Mouse (Mus musculus) v-Abl transformed pro-B cells (cell line): ENCODE data around the gene Acaa1a.
"Not testable (repeated sequence)": the region's sequence is repeated elsewhere in the genome, so short reads cannot be mapped to it uniquely, and the experiment has no call there.

Experiments
- in situ Hi-C, 2 experiments: fragments of 400-800 bp; cut with MboI; formaldehyde crosslinking; loops; one replicate each; pipeline ENCODE4 v1.15.1; 2025; ENCODE audit not compliant: unreplicated experiment in 2 of 2

Gene Acaa1a

DNA sequence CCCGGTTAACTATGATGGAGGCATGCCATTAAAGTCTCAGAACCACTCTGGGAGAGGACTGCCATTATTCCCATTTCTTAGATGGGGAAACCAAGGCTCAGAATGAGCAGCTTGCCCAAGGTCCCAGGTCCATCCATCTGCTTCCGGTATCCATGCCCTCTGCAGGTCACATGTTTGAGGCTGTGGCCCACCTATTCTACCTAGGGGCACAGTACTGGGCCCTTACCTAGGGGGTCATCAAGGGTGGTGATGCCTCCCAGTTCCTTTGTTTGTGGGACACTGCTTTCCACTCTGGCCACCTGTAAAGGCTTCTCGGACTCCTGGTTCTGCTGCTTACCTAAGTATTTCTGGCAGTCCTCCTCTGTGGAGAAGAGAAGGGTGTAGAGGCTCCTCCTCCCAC lies 1.1 kb upstream of the Acaa1a start:
- in situ Hi-C loops = loop anchor here in 1 of 2 experiments (25.0 kb wide), 1 partner anchor 626 kb away; no protein-coding TSS in a partner anchor

DNA sequence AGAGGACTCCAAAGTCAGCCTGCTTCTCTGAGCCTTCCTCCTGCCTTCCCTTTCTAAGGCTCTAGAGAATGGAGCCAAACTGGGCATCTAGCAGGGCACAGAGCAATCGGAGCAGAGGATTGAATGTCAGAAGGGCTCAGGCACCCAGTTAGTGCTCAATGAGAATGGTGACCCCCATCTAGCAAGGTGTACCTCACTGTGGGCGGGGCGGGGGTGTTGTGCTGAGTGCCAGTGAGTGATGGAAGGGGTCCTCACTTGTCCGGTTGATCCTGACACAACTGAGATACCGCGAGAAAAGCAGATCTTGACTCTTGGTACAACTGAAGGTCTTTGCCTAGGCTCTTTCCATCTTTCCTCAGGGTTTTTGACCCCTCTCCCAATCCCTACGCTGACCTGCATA lies 370 bp upstream of the Acaa1a start:
- in situ Hi-C loops = loop anchor here in 1 of 2 experiments (25.0 kb wide), 1 partner anchor 627 kb away; no protein-coding TSS in a partner anchor

GRCm38 (mm10) chr9:119340212-119340580 lies 720 bp downstream of the Acaa1a start:
- in situ Hi-C loops = loop anchor here in 1 of 2 experiments (25.0 kb wide), 1 partner anchor 628 kb away; no protein-coding TSS in a partner anchor

GRCm38 (mm10) chr9:119340909-119341816 lies 1.7 kb downstream of the Acaa1a start, which contains the start of gene Myd88:
Gene Myd88 (minus strand): TSS chr9:119341411.
- in situ Hi-C loops = loop anchor here in 1 of 2 experiments (25.0 kb wide), 1 partner anchor 629 kb away; no protein-coding TSS in a partner anchor

GRCm38 (mm10) chr9:119342728-119343127 lies 3.3 kb downstream of the Acaa1a start:
- in situ Hi-C loops = loop anchor here in 1 of 2 experiments (25.0 kb wide), 1 partner anchor 630 kb away; no protein-coding TSS in a partner anchor

DNA sequence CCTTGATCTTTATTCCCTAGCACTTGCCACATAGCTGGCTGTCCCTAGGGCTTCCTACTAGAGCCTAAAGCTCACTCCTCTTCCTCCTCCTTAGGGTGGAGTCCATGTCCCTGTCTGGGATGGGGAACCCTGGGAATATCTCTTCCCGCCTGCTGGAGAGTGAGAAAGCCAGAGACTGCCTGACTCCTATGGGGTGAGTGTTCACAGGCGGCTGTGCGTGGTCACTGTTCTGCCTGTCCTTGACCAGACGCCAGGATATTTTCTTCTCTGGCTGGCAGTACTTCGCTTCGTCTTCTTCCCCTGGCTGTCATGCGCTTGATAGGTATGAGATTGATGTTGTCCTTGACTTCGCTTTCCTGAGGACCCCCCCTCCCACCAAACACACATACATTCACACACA lies 6.9 kb downstream of the Acaa1a start:
- in situ Hi-C loops = loop anchor here in 1 of 2 experiments (25.0 kb wide), 1 partner anchor 634 kb away; no protein-coding TSS in a partner anchor

DNA sequence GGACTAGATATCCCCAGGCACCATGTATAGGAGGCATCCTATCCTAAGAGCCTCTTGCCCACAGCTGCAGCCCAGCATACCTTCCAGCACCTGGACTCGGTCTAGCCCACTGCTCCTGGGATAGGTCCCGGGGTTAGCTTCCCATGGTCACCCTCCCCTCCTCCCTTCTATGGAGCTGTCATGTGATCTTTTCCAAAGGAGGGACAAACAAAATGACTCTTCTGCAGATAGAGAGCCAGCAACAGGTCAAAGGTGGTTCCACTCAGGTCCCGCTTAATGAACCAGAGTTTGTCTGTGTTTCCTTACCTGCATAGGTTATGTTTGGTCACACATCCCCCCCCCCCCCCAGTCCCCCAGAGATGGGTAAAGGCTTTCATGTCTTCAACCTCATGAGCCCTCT lies 11.1 kb downstream of the Acaa1a start:
- in situ Hi-C loops = loop anchor here (5.0 to 10.0 kb wide), 5 partner anchors 243 to 544 kb away; partner anchors contain the start of genes Dlec1 (in 1 of the 2) and Wdr48 (in 1 of the 2)

DNA sequence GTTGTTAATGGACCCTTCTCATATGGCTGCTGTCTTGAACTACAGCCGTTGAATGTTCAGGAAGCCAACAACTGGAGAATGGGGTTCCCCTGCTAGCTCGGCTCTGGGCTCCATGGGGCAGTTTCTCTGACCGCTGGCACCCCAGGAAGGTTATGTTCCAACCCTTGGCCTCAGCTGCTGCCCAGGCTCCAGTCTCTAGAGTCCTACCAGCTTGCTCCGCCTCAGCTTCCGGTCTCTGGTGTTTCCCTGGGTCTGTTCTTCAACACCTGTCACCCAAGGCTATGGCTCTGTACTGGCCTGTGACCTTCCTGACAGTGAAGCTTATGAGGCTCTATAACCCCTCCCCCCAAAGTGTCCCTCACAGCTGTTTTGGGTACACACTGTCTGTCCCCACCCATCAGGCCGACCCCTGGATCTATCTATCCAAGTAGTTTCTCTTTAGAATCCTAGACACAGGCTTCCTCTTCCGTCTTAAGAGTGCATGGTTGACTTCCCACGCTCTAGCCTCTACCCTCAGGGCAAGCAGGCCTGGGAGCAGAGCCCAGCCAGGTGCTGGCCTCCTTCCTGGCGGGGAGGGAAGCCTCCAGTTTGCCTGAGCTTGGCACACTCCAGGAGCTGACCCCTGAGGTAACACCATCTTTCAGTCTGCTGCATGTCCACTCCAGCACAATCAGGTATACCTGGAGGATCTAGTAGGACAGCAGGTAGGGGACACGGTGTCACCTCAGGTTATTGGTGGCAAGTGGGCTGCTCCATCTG lies 11.7 kb downstream of the Acaa1a start:
- in situ Hi-C loops = loop anchor here (5.0 to 10.0 kb wide), 5 partner anchors 244 to 544 kb away; partner anchors contain the start of genes Dlec1 (in 1 of the 2) and Wdr48 (in 1 of the 2)

DNA sequence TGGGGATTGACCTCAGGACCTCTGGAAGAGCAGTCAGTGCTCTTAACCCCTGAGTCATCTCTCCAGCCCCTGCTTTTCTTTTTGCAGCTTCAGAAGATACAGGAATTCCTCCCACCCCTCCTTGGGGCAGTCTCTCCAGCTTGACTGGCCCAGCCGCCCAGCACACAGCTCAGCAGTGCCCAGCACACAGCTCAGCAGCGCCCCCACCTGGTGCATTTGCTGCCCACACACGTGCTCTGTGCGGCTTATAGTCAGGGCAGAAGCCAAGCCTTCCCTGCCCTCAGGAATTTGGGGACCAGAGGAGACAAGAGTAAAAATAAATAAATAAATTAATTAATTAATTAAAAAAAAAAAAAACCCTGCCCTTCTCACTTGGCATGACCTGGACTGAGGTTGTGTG lies 12.6 kb downstream of the Acaa1a start:
- in situ Hi-C loops = loop anchor here (5.0 to 10.0 kb wide), 5 partner anchors 245 to 543 kb away; partner anchors contain the start of genes Dlec1 (in 1 of the 2) and Wdr48 (in 1 of the 2)

DNA sequence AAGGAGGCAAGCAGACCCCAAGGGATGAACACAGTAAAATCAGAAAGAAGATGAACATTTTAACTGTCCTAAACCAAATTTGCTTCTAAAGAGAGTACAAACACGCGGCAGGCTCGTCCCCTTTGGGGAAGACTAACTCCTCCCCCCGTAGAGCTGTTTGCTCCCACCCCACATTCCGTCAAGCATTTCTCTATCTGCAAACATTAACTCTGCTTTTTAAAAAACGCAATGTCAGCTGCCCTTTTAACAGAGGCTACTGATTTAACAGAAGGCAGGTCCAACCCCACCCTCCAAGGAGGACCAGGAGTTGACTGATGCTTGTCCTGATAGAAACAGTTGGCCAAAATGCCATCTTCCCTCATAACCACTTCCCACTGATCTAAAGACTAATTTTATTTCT lies 14.4 kb downstream of the Acaa1a start:
- in situ Hi-C loops = loop anchor here (5.0 to 10.0 kb wide), 5 partner anchors 247 to 541 kb away; partner anchors contain the start of genes Dlec1 (in 1 of the 2) and Wdr48 (in 1 of the 2)

DNA sequence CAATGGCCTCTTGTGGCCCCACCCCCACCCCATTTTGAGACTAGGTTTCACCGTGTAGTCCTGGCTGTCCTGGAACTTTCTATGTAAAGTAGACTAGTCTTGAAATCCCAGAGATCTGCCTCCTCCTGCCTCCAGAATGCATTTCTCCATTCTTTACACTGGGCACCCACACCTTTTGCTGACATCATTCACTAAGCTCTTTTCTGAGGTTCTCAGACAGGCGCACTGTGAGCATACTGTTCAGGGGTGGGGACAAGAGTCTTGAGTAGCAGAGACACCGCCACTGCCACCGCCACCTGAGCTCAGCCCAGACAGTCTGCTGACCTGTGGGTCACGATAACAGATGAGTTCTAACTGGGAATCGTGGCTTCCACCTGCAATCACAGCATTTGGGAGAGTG lies 16.5 kb downstream of the Acaa1a start:
- in situ Hi-C loops = loop anchor here (5.0 to 10.0 kb wide), 5 partner anchors 46 to 539 kb away; partner anchors contain the start of genes Acvr2b (in 1 of the 2), Dlec1 (in 1 of the 2) and Wdr48 (in 1 of the 2)

- in situ Hi-C loops = loop anchor here (5.0 to 10.0 kb wide), 5 partner anchors 45 to 537 kb away; partner anchors contain the start of genes Acvr2b (in 1 of the 2), Dlec1 (in 1 of the 2) and Wdr48 (in 1 of the 2)
These were observed 18.0 kb downstream of the Acaa1a start, which contains the start of gene Xylb for GRCm38 (mm10) chr9:119357331-119358057. Gene Xylb (plus strand): TSS chr9:119357381.

DNA sequence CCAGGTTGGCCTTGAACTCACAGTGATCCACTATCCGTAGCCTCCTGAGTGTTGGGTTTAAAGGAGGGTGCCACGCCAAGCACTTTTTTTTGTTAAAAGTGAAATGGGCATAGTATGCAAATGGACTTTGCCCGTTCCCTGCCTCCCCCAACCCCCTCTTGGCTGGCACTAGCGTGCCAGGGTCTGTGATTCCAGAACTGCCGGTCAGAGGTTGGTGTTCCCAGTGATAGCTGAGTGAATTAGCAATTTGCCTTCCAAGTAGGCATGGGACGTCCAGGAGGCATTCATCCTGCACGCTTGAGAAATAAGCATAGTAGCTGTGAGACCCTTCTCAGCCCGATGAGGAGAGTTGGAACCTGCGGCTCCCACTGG lies 18.6 kb downstream of the Acaa1a start:
- in situ Hi-C loops = loop anchor here (5.0 to 10.0 kb wide), 5 partner anchors 44 to 537 kb away; partner anchors contain the start of genes Acvr2b (in 1 of the 2), Dlec1 (in 1 of the 2) and Wdr48 (in 1 of the 2)

- in situ Hi-C loops = loop anchor here (5.0 to 10.0 kb wide), 2 partner anchors 66 to 207 kb away; partner anchors contain the start of genes Acaa1b (in 1 of the 2) and Gm47289 (in 1 of the 2)
These were observed 21.9 kb downstream of the Acaa1a start for GRCm38 (mm10) chr9:119361416-119361815.

GRCm38 (mm10) chr9:119363229-119363628 lies 23.8 kb downstream of the Acaa1a start:
- in situ Hi-C loops = loop anchor here (5.0 to 10.0 kb wide), 2 partner anchors 64 to 208 kb away; partner anchors contain the start of genes Acaa1b (in 1 of the 2) and Gm47289 (in 1 of the 2)

DNA sequence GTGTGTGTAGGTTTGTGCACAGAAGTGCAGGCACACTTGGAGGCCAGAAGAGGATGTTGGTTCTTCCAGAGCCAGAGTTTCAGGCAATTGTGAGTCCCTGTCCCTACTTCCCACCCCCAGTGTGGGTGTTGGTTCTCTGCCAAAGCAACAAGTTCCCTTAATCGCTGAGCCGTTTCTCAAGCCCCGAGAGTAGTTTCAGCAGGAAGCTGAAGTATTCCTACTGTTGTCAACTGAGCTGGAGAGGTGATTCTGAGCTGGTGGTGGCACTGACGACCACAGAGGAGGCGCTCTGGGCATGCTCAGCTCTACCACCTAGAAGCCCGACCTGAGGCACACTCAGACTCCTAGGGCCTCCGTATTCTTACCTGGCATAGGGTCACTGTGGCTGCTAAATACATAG lies 25.8 kb downstream of the Acaa1a start, which contains the start of gene Slc22a14:
Gene Slc22a14 (minus strand): TSS at position 270 of the 400 bp plus-strand sequence.
- in situ Hi-C loops = loop anchor here in 1 of 2 experiments (10.0 kb wide), 1 partner anchor 210 kb away; the partner anchor contains the start of genes Acaa1b and Gm47289

DNA sequence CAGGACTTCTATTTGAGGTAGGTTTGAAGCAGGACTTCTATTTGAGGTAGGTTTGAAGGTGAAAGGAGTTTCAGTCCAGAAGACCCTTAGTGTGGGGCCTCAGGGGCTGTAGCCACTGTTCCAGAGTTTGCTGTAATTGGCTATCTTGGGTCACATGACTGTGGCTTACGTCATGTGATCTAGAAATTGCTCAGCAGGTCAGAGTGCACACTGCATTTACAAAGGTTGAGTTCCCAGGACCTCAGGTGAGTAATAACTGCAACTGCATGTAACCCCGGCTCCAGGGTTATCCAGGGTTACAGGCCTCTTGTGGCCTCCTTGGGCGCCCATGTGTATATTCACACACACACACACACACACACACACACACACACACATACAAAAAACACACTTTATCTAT lies 28.9 kb downstream of the Acaa1a start:
- in situ Hi-C loops = loop anchor here in 1 of 2 experiments (10.0 kb wide), 1 partner anchor 214 kb away; the partner anchor contains the start of genes Acaa1b and Gm47289

GRCm38 (mm10) chr9:119370770-119371169 lies 31.3 kb downstream of the Acaa1a start:
- in situ Hi-C loops = not testable (repeated sequence)

- in situ Hi-C loops = no loop called here
These were observed 31.8 kb downstream of the Acaa1a start for GRCm38 (mm10) chr9:119371251-119371650.
